13 mouse cellular contexts compared by ENCODE assay signal in genomic region chr1:132333201-132333600, GRCm38 (mm10). TPM values are rescaled to one million over a fixed set of nuclear protein-coding genes. Genes with fewer than 3 reads are reported as not detected.
DNase-seq lines count a peak whose midpoint lies in the region; ATAC-seq and TF ChIP-seq lines count a peak whose summit lies in the region.
"Had no signal": no experiment of that assay in that cellular context is flagged by ENCODE, and none has a peak within 500 bp of the region (broad histone marks: within the 10 kb centered on the region; RNA-seq: fewer than 3 reads in every experiment).

No protein-coding gene starts in this region.

- peak overlapping the region; percentile 34; the same call in 1 of the 2 replicates for H3K4me2 ChIP-seq in heart, embryonic 11.5 days
- H3K4me2 ChIP-seq in midbrain, postnatal 0 days (ENCODE audit: low read depth, low read length, poor library complexity, severe bottlenecking), result no peak overlapping the region
- no peak overlapping the region for H3K4me2 ChIP-seq in intestine, embryonic 15.5 days (replicated peaks)
- H3K4me2 ChIP-seq in midbrain, embryonic 15.5 days, result no peak overlapping the region
- H3K4me2 ChIP-seq: embryonic facial prominence, embryonic 15.5 days had no signal

- H3K9ac ChIP-seq in heart, embryonic 11.5 days (ENCODE audit: low read depth, low read length), result no peak overlapping the region
- no peak overlapping the region for H3K9ac ChIP-seq in midbrain, postnatal 0 days (replicated peaks; ENCODE audit: low read length, poor library complexity, severe bottlenecking)
- no peak overlapping the region for H3K9ac ChIP-seq in intestine, embryonic 15.5 days
- H3K9ac ChIP-seq in midbrain, embryonic 15.5 days, result 0 out of 2 replicates have a peak overlapping the region, but pooled peaks have one; percentile 7
- H3K9ac ChIP-seq: embryonic facial prominence, embryonic 15.5 days had no signal

- intact Hi-C loops in heart, postnatal 10 days (cut with DNase I), result loop anchor here (2.0 kb wide), 1 partner anchor 16 kb away; the partner anchor contains the start of gene Nuak2

- peaks cover 43% of the 10 kb centered on the region for H3K4me1 ChIP-seq in heart, embryonic 11.5 days (ENCODE audit: control insufficient read depth, insufficient read depth, low read length)
- peaks cover 98% of the 10 kb centered on the region for H3K4me1 ChIP-seq in midbrain, embryonic 10.5 days
- H3K4me1 ChIP-seq in midbrain, postnatal 0 days (ENCODE audit: insufficient read depth, low read length), result peaks cover 5% of the 10 kb centered on the region; the same call in 1 of the 2 replicates
- H3K4me1 ChIP-seq in intestine, embryonic 15.5 days (replicated peaks), result peaks cover 17% of the 10 kb centered on the region
- H3K4me1 ChIP-seq in midbrain, embryonic 15.5 days, result peaks cover 42% of the 10 kb centered on the region

- WGBS in heart, embryonic 11.5 days (ENCODE audit: insufficient replicate concordance), result 24% methylated on average over 2 of the region's 2 CpGs
- 3% methylated on average over 2 of the region's 2 CpGs for WGBS in midbrain, embryonic 10.5 days
- 8% methylated on average over 2 of the region's 2 CpGs for WGBS in midbrain, postnatal 0 days
- 11% methylated on average over 2 of the region's 2 CpGs for WGBS in intestine, embryonic 15.5 days
- 11% methylated on average over 2 of the region's 2 CpGs for WGBS in midbrain, embryonic 15.5 days

- H3K4me3 ChIP-seq in heart, embryonic 11.5 days (ENCODE audit: low read depth, low read length), result no peak overlapping the region
- H3K4me3 ChIP-seq in midbrain, embryonic 10.5 days, result peak overlapping the region; percentile 26
- H3K4me3 ChIP-seq in midbrain, postnatal 0 days (ENCODE audit: low read depth, low read length), result no peak overlapping the region
- H3K4me3 ChIP-seq in intestine, embryonic 15.5 days (replicated peaks), result no peak overlapping the region
- H3K4me3 ChIP-seq in midbrain, embryonic 15.5 days, result no peak overlapping the region
- H3K4me3 ChIP-seq: embryonic facial prominence, embryonic 15.5 days had no signal

- H3K9me3 ChIP-seq in heart, embryonic 11.5 days (replicated peaks; ENCODE audit: control insufficient read depth, low read length), result no peaks in the 10 kb centered on the region
- H3K9me3 ChIP-seq in midbrain, embryonic 10.5 days (replicated peaks), result no peaks in the 10 kb centered on the region
- no peaks in the 10 kb centered on the region for H3K9me3 ChIP-seq in midbrain, postnatal 0 days (ENCODE audit: low read length)
- H3K9me3 ChIP-seq in intestine, embryonic 15.5 days, result no peaks in the 10 kb centered on the region
- H3K9me3 ChIP-seq in midbrain, embryonic 15.5 days, result no peaks in the 10 kb centered on the region
- H3K9me3 ChIP-seq: embryonic facial prominence, embryonic 15.5 days had no signal

- peak overlapping the region; percentile 75 for H3K27ac ChIP-seq in heart, embryonic 11.5 days (ENCODE audit: low read depth, low read length)
- peak overlapping the region; percentile 91 for H3K27ac ChIP-seq in midbrain, embryonic 10.5 days (replicated peaks)
- no peak overlapping the region for H3K27ac ChIP-seq in midbrain, postnatal 0 days (ENCODE audit: low read depth, low read length)
- H3K27ac ChIP-seq in intestine, embryonic 15.5 days, result peak overlapping the region; percentile 48; the same call in 1 of the 2 replicates
- H3K27ac ChIP-seq in midbrain, embryonic 15.5 days, result peak overlapping the region; percentile 55
- H3K27ac ChIP-seq: embryonic facial prominence, embryonic 15.5 days had no signal

- TF ChIP-seq CTCF in midbrain, postnatal 0 days (IDR thresholded peaks at IDR 0.05), result no peak

- H3K27me3 ChIP-seq in heart, embryonic 11.5 days (ENCODE audit: control insufficient read depth, insufficient read depth, low read length), result no peaks in the 10 kb centered on the region
- H3K27me3 ChIP-seq in midbrain, embryonic 10.5 days (ENCODE audit: low read depth, poor library complexity, severe bottlenecking), result no peaks in the 10 kb centered on the region
- H3K27me3 ChIP-seq in midbrain, postnatal 0 days (ENCODE audit: insufficient read depth, low read length), result no peaks in the 10 kb centered on the region
- H3K27me3 ChIP-seq in intestine, embryonic 15.5 days (replicated peaks), result no peaks in the 10 kb centered on the region
- no peaks in the 10 kb centered on the region for H3K27me3 ChIP-seq in midbrain, embryonic 15.5 days (replicated peaks)
- H3K27me3 ChIP-seq: embryonic facial prominence, embryonic 15.5 days had no signal

- no peak for ATAC-seq in heart, embryonic 11.5 days (replicated peaks; ENCODE audit: insufficient number of reproducible peaks, low FRiP score, low TSS enrichment)
- ATAC-seq in midbrain, postnatal 0 days (ENCODE audit: low FRiP score), result no peak
- no peak for ATAC-seq in intestine, embryonic 15.5 days
- no peak for ATAC-seq in midbrain, embryonic 15.5 days (replicated peaks)

- no peak for DNase-seq in heart, postnatal 10 days
- no peak for DNase-seq in midbrain, embryonic 10.5 days (ENCODE audit: low spot score)
- no peak for DNase-seq in midbrain, postnatal 0 days (ENCODE audit: low spot score)
- DNase-seq in gastrocnemius, adult 8-10 months (ENCODE audit: low spot score in 2 of 2), result no peak
- no peak for DNase-seq in adrenal gland, adult 8-10 months
- DNase-seq: B cell, adult 2 months; right cerebral cortex, adult 18-20 months; thymus, adult 18-20 months had no signal

- H3K36me3 ChIP-seq in heart, embryonic 11.5 days (ENCODE audit: control insufficient read depth, insufficient read depth, low read length), result peaks cover 3% of the 10 kb centered on the region; the same call in 1 of the 2 replicates
- H3K36me3 ChIP-seq in midbrain, embryonic 10.5 days, result peaks cover 53% of the 10 kb centered on the region
- peaks cover 9% of the 10 kb centered on the region for H3K36me3 ChIP-seq in midbrain, postnatal 0 days (ENCODE audit: insufficient read depth, low read length)
- H3K36me3 ChIP-seq in intestine, embryonic 15.5 days, result 0 out of 2 replicates have a peak, but pooled peaks cover 2% of the 10 kb centered on the region
- H3K36me3 ChIP-seq in midbrain, embryonic 15.5 days (replicated peaks), result 0 out of 2 replicates have a peak, but pooled peaks cover 3% of the 10 kb centered on the region
- H3K36me3 ChIP-seq: embryonic facial prominence, embryonic 15.5 days had no signal

RNA-seq across cellular contexts. Expression of gene Nuak2, which starts 17.3 kb away (rescaled TPM):
- 2.6 and 3.6 TPM in 2 replicates for polyA plus RNA-seq in heart, embryonic 11.5 days (2014; fragmentation: Nextera tagmentation; extraction: Ambion mirVana)
- total RNA-seq in heart, postnatal 10 days (2021), result 1 to 10 TPM; 3.5 to 4.7 TPM
- polyA plus RNA-seq in midbrain, embryonic 10.5 days (2016; fragmentation: Nextera tagmentation; extraction: Ambion mirVana), result 87.1 and 101 TPM in 2 replicates
- total RNA-seq in midbrain, postnatal 0 days (2014; rRNA removed), result 7.0 and 7.1 TPM in 2 replicates
- 9.9 TPM in 2 replicates for polyA plus RNA-seq in midbrain, postnatal 0 days (2015; fragmentation: Nextera tagmentation; extraction: Ambion mirVana)
- polyA plus RNA-seq in intestine, embryonic 15.5 days (2015; fragmentation: Nextera tagmentation; extraction: Ambion mirVana), result 4.7 and 5.5 TPM in 2 replicates
- 26.1 and 27.9 TPM in 2 replicates for polyA plus RNA-seq in midbrain, embryonic 15.5 days (2015; fragmentation: Nextera tagmentation; extraction: Ambion mirVana)
- total RNA-seq in gastrocnemius, adult 8-10 months (2022), result under 1 TPM; 0.45 to 0.94 (median 0.52) TPM
- 10 to 100 TPM in 1 of 4 experiments, 1 to 10 TPM in 3; 3.8 to 11.9 (median 5.2) TPM for total RNA-seq in adrenal gland, adult 8-10 months (2022)

RNA-seq across cellular contexts. Expression of gene Klhdc8a, which starts 34.8 kb away (rescaled TPM):
- polyA plus RNA-seq in heart, embryonic 11.5 days (2014; fragmentation: Nextera tagmentation; extraction: Ambion mirVana), result 0.45 and 0.56 TPM in 2 replicates
- 10 to 100 TPM; 17.7 to 27.5 TPM for total RNA-seq in heart, postnatal 10 days (2021)
- 1.4 and 2.8 TPM in 2 replicates for polyA plus RNA-seq in midbrain, embryonic 10.5 days (2016; fragmentation: Nextera tagmentation; extraction: Ambion mirVana)
- total RNA-seq in midbrain, postnatal 0 days (2014; rRNA removed), result 29.5 and 31.1 TPM in 2 replicates
- 12.4 and 14.8 TPM in 2 replicates for polyA plus RNA-seq in midbrain, postnatal 0 days (2015; fragmentation: Nextera tagmentation; extraction: Ambion mirVana)
- polyA plus RNA-seq in intestine, embryonic 15.5 days (2015; fragmentation: Nextera tagmentation; extraction: Ambion mirVana), result 0.23 and 0.49 TPM in 2 replicates
- 10.7 and 11.5 TPM in 2 replicates for polyA plus RNA-seq in midbrain, embryonic 15.5 days (2015; fragmentation: Nextera tagmentation; extraction: Ambion mirVana)
- under 1 TPM; 0.07 to 0.32 (median 0.17) TPM for total RNA-seq in gastrocnemius, adult 8-10 months (2022)
- total RNA-seq in adrenal gland, adult 8-10 months (2022), result 100 to 1,000 TPM; 161 to 353 (median 258) TPM
- total RNA-seq: megakaryocyte-erythroid progenitor cell, adult 5-6 weeks had no signal

RNA-seq across cellular contexts. Expression of gene Tmcc2, which starts 57.9 kb away (rescaled TPM):
- 10.4 and 14.6 TPM in 2 replicates for polyA plus RNA-seq in heart, embryonic 11.5 days (2014; fragmentation: Nextera tagmentation; extraction: Ambion mirVana)
- total RNA-seq in heart, postnatal 10 days (2021), result 10 to 100 TPM; 14.7 to 16.4 TPM
- polyA plus RNA-seq in midbrain, embryonic 10.5 days (2016; fragmentation: Nextera tagmentation; extraction: Ambion mirVana), result 9.6 and 13.3 TPM in 2 replicates
- 115 and 152 TPM in 2 replicates for total RNA-seq in midbrain, postnatal 0 days (2014; rRNA removed)
- 35.4 and 36.3 TPM in 2 replicates for polyA plus RNA-seq in midbrain, postnatal 0 days (2015; fragmentation: Nextera tagmentation; extraction: Ambion mirVana)
- polyA plus RNA-seq in intestine, embryonic 15.5 days (2015; fragmentation: Nextera tagmentation; extraction: Ambion mirVana), result 11.4 and 15.5 TPM in 2 replicates
- polyA plus RNA-seq in midbrain, embryonic 15.5 days (2015; fragmentation: Nextera tagmentation; extraction: Ambion mirVana), result 38.4 and 39.4 TPM in 2 replicates
- 10 to 100 TPM; 38.8 to 60.0 (median 49.4) TPM for total RNA-seq in gastrocnemius, adult 8-10 months (2022)
- 10 to 100 TPM; 10.3 to 13.9 (median 12.1) TPM for total RNA-seq in adrenal gland, adult 8-10 months (2022)
